Mouse (Mus musculus) testis, postnatal 14 days (tissue): Measurements from ENCODE around the gene Ddc.

Experiments
- DNase-seq: peaks from one replicate; pipeline ENCODE4 v3.0.0; 2021; ENCODE audit warnings: low spot score

Ddc gene

DNA sequence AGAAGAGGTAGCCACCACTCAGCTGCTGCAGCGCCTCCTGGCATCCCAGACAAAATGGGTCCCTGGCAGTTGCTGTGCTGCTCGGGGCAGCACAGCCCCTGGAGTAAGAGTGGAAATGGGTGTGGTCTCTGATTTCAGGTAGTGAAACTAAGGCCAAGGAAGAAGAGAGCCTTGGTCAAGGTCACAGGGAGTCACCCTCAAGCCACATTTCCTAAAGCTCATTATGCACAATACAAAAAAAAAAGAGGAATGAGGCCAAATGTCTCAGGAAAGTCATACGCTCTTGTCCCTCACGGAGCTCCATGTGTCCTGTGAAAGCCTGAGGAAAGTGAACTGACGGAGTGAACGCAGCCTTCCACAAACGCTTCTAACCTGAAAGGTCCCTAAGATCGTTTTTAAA lies 116.2 kb downstream of the Ddc start:
- DNase-seq, result no peak

GRCm38 (mm10) chr11:11778345-11778744 lies 119.6 kb downstream of the Ddc start:
- no peak for DNase-seq

GRCm38 (mm10) chr11:11777796-11778195 lies 120.1 kb downstream of the Ddc start:
- DNase-seq, result no peak

DNA sequence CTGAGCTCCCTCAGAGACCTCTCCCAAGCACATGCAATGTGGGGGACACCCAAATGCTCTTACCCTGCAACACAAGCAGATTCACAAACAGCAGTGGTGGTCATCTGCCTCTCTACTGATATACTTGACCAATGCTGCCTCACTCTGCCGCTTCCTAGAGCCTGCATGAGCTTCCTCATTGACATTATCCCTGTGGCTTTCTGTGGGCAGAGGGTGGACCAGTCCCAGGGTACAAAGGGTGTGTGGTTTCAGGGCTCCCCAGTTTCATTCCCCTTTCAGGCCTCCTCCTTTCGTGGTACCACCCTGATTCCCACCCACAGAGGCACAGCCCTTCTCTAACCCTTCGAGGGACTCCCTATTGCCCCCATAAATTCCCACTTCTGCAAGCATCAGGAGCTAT lies 120.7 kb downstream of the Ddc start:
- DNase-seq, result no peak

DNA sequence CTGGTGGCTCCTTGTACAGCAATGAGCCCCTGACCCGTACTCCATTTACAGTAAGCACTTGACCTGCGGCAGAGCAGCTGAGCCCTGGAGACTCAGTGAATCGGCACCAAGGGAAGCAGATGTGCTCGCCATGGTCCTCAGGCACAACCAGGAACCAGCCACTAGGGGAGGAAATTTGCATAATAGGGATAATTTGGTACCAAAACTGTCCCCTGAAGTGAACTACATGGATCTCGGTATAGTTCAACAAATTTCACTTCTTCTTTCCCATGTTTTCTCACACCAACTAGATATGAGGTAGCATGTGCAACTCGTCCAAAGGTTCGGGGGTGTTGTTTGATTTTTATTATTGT lies 121.1 kb downstream of the Ddc start:
- no peak for DNase-seq

- DNase-seq, result no peak
Measured at GRCm38 (mm10) chr11:11776071-11776821, 121.7 kb downstream of the Ddc start.

DNA sequence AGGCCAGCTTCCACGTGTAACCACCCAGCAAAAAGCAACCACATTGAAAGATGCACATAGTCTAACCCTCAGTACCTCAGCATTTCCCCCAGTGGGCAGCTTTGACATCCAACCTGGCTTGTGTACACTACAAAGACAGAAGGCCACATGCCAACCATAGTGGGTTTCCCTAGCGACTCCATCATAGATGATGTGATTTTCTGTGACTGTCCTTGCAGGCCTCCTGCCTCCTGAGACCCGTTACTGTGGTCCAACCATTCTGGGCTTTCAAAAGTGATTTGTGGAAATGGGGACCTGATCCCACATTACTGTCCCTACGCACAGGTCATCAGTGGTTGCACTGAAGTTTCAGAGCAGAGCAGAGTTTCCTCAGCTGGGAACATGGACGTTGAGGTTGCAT lies 123.1 kb downstream of the Ddc start:
- no peak for DNase-seq

DNA sequence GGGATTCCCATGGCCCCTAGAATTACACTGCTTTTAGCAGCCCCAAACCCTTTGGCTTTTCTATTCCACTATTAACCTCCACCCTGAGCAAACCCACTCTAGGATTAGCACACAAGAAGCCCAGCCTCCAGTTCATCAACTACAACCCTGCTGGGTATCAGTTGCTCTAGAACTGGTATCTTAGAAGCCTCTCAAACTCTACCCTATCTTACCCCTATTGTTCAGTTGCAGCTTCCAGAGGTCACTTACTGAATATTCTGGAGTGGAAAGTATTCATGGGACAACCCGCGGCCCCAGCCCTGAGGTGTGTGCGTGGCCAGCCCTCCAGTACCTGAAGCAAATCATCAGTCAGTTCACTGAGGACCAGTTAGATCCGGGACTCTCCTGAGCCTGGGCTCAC lies 123.6 kb downstream of the Ddc start:
- no peak for DNase-seq

GRCm38 (mm10) chr11:11772196-11772595 lies 125.7 kb downstream of the Ddc start:
- DNase-seq, result no peak

DNA sequence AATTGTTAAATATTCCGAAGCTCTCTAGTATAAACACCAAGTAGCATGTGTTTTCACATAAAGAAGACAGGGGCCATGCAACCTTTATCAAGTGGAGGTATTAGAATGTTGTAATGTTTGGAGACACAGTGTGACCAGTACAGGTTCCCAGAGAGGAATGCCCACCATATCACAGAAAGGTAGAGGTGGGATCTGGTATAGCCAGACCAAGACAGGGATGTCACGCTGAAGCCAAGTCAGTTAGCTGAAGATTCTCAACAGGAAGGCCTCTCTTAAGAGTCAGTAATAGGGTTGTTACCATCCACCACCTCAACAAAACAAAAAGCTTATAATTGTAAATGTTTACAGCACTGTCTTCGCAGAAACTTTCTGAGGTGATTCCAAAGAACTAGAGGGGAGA lies 127.3 kb downstream of the Ddc start:
- no peak for DNase-seq

GRCm38 (mm10) chr11:11769281-11769680 lies 128.7 kb downstream of the Ddc start:
- no peak for DNase-seq

DNA sequence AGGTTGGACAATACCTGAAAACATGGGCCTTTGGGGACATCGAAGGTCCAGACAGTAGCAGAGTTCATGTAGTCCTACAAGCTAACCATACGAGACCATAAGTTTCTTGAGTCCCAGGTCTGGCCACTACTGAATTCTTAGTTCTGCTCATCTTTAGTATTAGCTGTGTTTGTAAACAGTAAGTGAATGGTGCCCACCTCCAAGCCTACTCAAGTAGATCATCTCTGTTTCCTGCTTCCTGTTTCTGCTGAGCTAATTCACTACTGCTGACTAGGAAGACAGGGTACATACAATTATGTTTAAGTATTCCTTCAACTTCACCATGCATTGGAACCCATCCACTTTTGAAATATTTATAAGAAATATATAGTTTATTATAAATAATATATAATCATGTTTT lies 129.9 kb downstream of the Ddc start:
- no peak for DNase-seq

GRCm38 (mm10) chr11:11766736-11767135 lies 131.2 kb downstream of the Ddc start:
- DNase-seq, result no peak

DNA sequence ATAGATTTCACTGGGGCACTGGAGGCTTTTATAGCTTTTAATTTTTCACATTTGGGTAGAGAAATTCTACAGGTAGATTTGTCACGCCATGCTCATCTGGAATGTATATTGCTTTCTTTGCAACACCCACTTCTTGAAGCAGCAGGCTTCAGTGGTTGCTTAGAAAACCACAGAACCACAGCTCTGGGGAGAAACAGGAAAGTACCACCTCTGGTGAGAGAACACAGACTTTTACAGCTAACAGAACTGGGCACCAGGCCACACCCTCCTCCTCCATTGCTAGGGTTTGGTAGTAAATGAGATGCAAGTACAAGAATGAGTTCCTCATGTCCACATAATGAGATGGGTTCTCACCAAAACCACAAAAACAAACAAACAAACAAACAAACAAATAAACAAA lies 131.8 kb downstream of the Ddc start:
- no peak for DNase-seq

DNA sequence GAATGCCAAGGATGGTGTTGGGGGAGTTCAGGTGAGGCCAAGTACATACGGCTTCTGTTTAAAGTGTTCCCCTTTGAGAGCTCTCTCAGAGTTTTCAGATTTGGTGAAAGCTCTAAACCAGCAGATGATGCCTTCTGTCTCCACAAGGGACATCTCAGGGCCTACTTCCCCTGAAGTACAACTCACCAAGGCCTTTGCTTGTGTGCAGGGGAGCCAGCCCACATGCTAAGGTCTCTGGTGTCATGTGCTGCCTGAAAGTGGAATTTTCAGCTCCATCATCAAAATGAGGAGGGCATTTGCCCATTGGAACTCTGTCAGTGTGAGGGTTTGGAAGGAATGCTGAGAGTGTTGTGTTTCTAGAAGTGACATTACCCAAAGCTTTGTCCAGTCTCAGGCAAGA lies 132.5 kb downstream of the Ddc start:
- no peak for DNase-seq
